Mouse (Mus musculus) small intestine, adult 2 months (tissue): ENCODE data around the gene Srd5a2. TPM values are rescaled to one million over a fixed set of nuclear protein-coding genes. Genes with fewer than 3 reads are reported as not detected.
"Not testable (repeated sequence)": the region's sequence is repeated elsewhere in the genome, so short reads cannot be mapped to it uniquely, and the experiment has no call there.

ENCODE experiments used
- H3K27ac ChIP-seq: fragments of 200-500 bp; 2 replicates; pipeline ENCODE4 v1.5.1; 2012; ENCODE audit warnings: low read depth, low read length, control low read depth, inconsistent platforms; ENCODE audit not compliant: insufficient read depth
- H3K27me3 ChIP-seq: fragments of 200-500 bp; 2 replicates; pipeline ENCODE4 v1.6.1; 2012; ENCODE audit warnings: mild to moderate bottlenecking, moderate library complexity, low read length, inconsistent platforms; ENCODE audit not compliant: control insufficient read depth, insufficient read depth
- H3K36me3 ChIP-seq: fragments of 200-500 bp; 2 replicates; pipeline ENCODE4 v1.6.1; 2012; ENCODE audit warnings: mild to moderate bottlenecking, low read length, control low read depth, inconsistent platforms; ENCODE audit not compliant: control insufficient read depth, insufficient read depth
- H3K4me1 ChIP-seq: fragments of 200-500 bp; 2 replicates; pipeline ENCODE4 v1.6.1; 2012; ENCODE audit warnings: low read length, inconsistent platforms, mixed read lengths; ENCODE audit not compliant: control insufficient read depth, insufficient read depth, insufficient read length
- H3K4me3 ChIP-seq: fragments of 200-500 bp; 2 replicates; pipeline ENCODE4 v1.5.1; 2012; ENCODE audit warnings: low read depth, mild to moderate bottlenecking, control low read depth, inconsistent platforms, low read length, moderate library complexity
- CTCF ChIP-seq: fragments of 200-500 bp; IDR thresholded peaks from 2 replicates; pipeline ENCODE4 v1.5.1; 2012; ENCODE audit warnings: low read depth, mild to moderate bottlenecking, control low read depth, inconsistent platforms, low read length, moderate library complexity, mixed read lengths; ENCODE audit not compliant: insufficient replicate concordance, insufficient read length; ENCODE audit errors: extremely low read depth
- POLR2A ChIP-seq: fragments of 200-500 bp; IDR thresholded peaks from 2 replicates; pipeline ENCODE4 v1.6.1; 2012; ENCODE audit warnings: low read depth, mild to moderate bottlenecking, control low read depth, inconsistent platforms, low read length, moderate library complexity
- whole genome bisulfite sequencing: fragments of 180-500 bp; shearing (Covaris S2); methylation state at CpG from one replicate; pipeline ENCODE4 v1.1.7; 2018; 5-methylcytosine and 5-hydroxymethylcytosine counted together
- polyA plus RNA-seq: library from polyadenylated mRNA; depleted of rRNA; stranded (reverse); fragments of >200 nt; gene quantifications from 2 replicates; pipeline ENCODE4 v1.2.3, GENCODE M21; 2012; rRNA removed

The Srd5a2 gene
- not detected in 2 replicates for polyA plus RNA-seq

DNA sequence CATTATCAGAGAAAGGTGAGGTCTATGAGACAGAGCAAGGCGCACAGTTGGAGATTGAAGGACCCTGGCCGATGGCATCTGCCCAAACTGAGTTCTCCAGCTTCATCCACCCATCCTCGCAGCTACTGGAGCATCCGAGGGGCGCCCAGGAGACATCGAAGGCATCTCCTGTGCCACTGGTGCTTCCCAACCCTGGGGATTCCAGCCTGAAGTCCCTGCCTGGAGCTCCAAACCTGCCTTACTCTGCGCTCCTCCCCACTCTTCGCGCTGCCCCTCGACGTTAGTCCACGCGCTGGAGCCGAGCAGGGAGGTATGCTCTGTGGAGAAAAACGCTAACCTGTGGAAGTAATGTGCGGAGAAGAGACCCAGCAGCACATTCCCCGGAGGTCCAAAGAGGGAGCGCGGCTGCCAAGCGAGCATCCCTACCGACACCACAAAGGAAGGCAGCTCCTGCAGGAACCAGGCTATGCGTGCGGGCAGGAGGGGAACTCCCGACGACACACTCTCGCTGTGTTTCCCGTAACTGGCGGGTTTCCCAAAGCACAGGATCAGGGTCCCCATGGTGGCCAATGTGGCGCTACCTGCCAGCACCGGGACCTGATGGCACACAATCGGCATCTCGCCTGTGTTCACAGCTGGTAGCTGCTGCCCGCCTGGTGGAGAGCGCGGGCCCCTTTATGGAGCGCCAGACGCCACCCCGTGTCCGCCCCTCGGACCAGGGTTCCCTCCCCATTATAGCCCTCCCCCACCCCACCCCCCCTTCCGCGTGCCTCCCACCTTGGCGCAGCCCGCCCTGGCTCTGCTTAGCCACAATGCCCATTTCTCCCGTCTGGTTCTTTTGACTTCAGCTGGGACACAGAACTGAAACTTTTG, at the start of gene Srd5a2:
Srd5a2 (minus strand) TSS at position 707 of the 873 bp plus-strand sequence.
- no peaks in the 10 kb centered on the region for H3K36me3 ChIP-seq
- H3K27ac ChIP-seq: no peak within 1 kb of the TSS
- H3K4me3 ChIP-seq: 0 out of 2 replicates have a peak within 1 kb of the TSS, but pooled peaks have one; percentile 18
- TF ChIP-seq POLR2A: no peak
- no peak for TF ChIP-seq CTCF
- H3K27me3 ChIP-seq: peaks cover 34% of the 10 kb centered on the region
- 0 out of 2 replicates have a peak, but pooled peaks cover 5% of the 10 kb centered on the region for H3K4me1 ChIP-seq
- 3% methylated on average over 45 of the region's 45 CpGs for WGBS

GRCm38 (mm10) chr17:74088886-74089678, 41.4 kb upstream of the Srd5a2 start:
- H3K36me3 ChIP-seq: no peaks in the 10 kb centered on the region
- H3K27me3 ChIP-seq: no peaks in the 10 kb centered on the region
- no peak overlapping the region for H3K4me3 ChIP-seq
- TF ChIP-seq POLR2A (no peak), CTCF (no peak)
- H3K4me1 ChIP-seq: no peaks in the 10 kb centered on the region
- 35% methylated on average over 5 of the region's 5 CpGs for WGBS
- no peak overlapping the region for H3K27ac ChIP-seq

DNA sequence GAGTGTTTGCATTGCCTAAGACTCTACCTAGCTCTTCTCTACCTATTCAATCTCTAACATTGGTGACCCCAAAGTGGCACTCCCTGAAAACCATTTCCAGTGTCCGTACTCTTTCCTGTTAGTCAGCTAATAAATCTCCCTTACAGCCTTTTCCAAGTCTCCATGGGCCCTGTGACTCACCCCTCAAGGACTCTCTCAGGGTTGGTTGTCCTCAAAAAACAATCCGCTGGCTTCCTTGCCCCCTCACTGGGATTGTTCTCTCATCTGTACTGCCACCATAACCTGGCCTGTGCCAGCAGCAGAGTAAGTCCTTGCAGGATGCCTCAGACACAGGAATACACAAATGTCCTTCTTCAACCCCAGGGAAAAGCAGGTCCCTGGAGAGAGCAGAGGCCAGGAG, 40.3 kb upstream of the Srd5a2 start:
- no peak for TF ChIP-seq CTCF
- no peak for TF ChIP-seq POLR2A
- 82% methylated on average over 2 of the region's 2 CpGs for WGBS
- Histone ChIP-seq H3K4me3 (no peak overlapping the region), H3K36me3 (no peaks in the 10 kb centered on the region), H3K27me3 (no peaks in the 10 kb centered on the region), H3K27ac (no peak overlapping the region), H3K4me1 (no peaks in the 10 kb centered on the region)

DNA sequence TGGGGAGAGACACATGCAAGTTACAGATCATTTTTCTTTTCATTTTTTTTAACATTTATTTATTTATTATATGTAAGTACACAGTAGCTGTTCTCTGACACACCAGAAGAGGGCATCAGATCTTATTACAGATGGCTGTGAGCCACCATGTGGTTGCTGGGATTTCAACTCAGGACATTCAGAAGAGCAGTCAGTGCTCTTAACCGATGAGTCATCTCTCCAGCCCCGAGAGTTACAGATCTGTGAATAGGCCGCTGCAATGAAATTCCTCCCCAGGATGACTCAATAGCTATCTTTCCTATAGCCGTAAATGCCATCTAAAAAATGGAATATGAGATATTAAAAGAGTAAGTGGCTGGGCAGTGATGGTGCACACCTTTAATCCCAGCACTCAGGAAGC, 35.7 kb upstream of the Srd5a2 start:
- Histone ChIP-seq H3K4me1 (peaks cover 6% of the 10 kb centered on the region; the same call in 1 of the 2 replicates), H3K27ac (no peak overlapping the region), H3K27me3 (no peaks in the 10 kb centered on the region), H3K36me3 (no peaks in the 10 kb centered on the region), H3K4me3 (no peak overlapping the region)
- 64% methylated on average over 4 of the region's 4 CpGs for WGBS
- TF ChIP-seq CTCF (no peak), POLR2A (no peak)

DNA sequence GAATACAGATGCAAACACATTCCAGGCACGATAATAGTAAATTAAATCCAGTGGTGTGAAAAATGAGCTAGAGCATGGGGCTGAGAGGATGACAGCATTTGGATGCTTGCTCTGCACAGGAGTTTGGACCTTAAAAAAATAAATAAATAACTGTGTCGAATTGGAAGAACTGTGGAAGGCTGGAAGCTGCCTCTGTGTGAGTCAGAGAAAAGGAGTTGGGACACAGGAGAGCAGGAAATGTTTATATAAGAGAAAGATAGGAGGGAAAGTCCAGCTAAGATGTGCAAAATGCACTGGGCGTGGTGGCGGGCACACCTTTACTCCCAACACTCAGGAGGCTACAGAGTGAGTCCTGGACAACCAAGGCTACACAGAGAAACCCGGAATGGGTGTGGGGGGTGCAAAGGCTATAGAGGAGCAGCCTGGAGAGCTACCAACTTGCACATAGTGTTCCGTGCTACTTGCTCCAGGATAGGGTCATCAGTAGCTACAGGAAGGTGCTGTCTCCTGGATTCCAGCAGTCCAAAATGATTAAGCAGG, 32.4 kb upstream of the Srd5a2 start:
- Histone ChIP-seq H3K27me3 (no peaks in the 10 kb centered on the region), H3K4me1 (peaks cover 6% of the 10 kb centered on the region; the same call in 1 of the 2 replicates), H3K36me3 (no peaks in the 10 kb centered on the region), H3K4me3 (no peak overlapping the region), H3K27ac (no peak overlapping the region)
- 34% methylated on average over 6 of the region's 6 CpGs for WGBS
- TF ChIP-seq POLR2A: no peak
- no peak for TF ChIP-seq CTCF

DNA sequence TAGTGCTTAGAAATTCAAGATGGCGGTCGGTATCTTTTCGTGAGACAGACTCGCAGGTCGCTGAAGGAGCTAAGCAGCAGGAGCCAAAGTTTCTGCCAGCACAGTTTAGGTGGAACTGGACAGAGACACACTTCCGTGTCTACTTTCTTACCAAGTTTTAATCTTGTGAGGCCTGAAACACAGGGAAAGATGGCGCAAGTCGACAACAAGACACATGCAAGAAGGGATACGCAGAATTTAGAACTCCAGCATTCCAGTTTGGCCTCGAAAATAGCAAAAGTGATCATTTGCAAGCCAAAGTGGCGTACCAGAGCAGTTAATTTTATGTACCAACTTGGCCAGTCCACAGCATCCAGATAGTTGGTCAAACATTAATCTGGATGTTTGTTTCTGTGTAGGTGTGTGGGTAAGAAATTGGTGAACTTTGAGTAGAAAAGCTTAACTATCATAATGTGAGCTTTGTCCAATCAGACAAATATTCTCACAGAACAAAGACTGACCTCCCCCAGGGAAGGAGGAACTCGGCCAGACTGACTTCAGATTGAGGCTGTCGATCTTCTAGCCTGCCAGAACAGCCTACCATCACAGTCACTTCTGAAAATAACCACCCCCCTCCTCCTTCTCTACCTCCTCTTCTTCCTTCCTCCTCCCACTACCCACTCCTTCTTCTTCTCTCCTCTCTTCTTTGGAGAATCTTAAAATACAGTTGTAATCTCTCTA, 31.2 kb upstream of the Srd5a2 start:
- Histone ChIP-seq H3K27ac (no peak overlapping the region), H3K27me3 (no peaks in the 10 kb centered on the region), H3K36me3 (no peaks in the 10 kb centered on the region), H3K4me1 (peaks cover 6% of the 10 kb centered on the region; the same call in 1 of the 2 replicates), H3K4me3 (no peak overlapping the region)
- WGBS: 60% methylated on average over 13 of the region's 13 CpGs
- TF ChIP-seq CTCF: no peak
- TF ChIP-seq POLR2A: no peak

DNA sequence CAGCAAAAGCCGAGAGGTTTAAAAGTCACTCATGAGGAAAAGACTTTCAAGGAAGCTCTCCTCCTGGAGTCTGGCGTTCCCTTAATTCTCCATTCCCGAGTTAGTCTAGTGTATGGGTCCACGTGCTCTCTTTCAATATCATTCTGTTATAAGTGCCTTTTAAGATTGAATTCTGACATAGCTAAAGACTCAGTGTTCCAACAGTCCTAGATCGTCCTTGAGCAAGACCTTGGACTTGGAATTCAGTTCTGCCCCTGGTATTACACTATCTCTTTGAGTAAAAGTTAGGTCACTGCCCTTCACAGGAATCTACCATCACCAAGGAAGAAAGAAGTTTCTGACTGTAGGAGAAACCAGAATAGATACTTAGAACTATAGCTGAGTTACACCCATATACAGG, 25.4 kb upstream of the Srd5a2 start:
- H3K27ac ChIP-seq, H3K36me3 ChIP-seq, H3K4me3 ChIP-seq, H3K4me1 ChIP-seq, H3K27me3 ChIP-seq: not testable (repeated sequence)
- WGBS: 89% methylated on average over 5 of the region's 5 CpGs

GRCm38 (mm10) chr17:74062763-74063162, 15.0 kb upstream of the Srd5a2 start:
- H3K4me1 ChIP-seq, H3K4me3 ChIP-seq, H3K36me3 ChIP-seq, H3K27me3 ChIP-seq, H3K27ac ChIP-seq: not testable (repeated sequence)
- WGBS: 89% methylated on average over 5 of the region's 5 CpGs
